Mouse (Mus musculus) ES-E14 (cell line): ENCODE results near the gene C9orf72.

ENCODE experiments used
- CHD2 ChIP-seq: IDR thresholded peaks from 2 replicates; pipeline ENCODE4 v1.6.1; 2014; ENCODE audit warnings: mild to moderate bottlenecking, low read depth, low read length, inconsistent platforms
- MAFK ChIP-seq: IDR thresholded peaks from 2 replicates; pipeline ENCODE4 v1.6.1; 2014; ENCODE audit warnings: mild to moderate bottlenecking, low read depth, low read length, inconsistent platforms; ENCODE audit not compliant: insufficient read depth
- ZNF384 ChIP-seq: IDR thresholded peaks from 2 replicates; pipeline ENCODE4 v1.6.1; 2012; ENCODE audit warnings: low read depth, low read length, inconsistent platforms

- TF ChIP-seq ZNF384 (no peak), MAFK (no peak), CHD2 (no peak)
These were observed 2.5 kb downstream of the C9orf72 start for GRCm38 (mm10) chr4:35223376-35223988.
